Mouse (Mus musculus) heart, adult 2 months (tissue): ENCODE measurements at regions not wholly inside any gene's neighbourhood (a gene's known extent, or its start where the extent isn't known, plus 50 kb on each side); places are given as distances from the start of the nearest gene placed in this dataset.

ENCODE experiments used
- CTCF ChIP-seq: fragments of 200-600 bp; IDR thresholded peaks from 2 replicates; pipeline ENCODE4 v1.8.1; 2022; ENCODE audit warnings: antibody characterized with exemption, mild to moderate bottlenecking, moderate library complexity
- POLR2A ChIP-seq: fragments of 200-500 bp; IDR thresholded peaks from 2 replicates; pipeline ENCODE4 v1.6.1; 2011; ENCODE audit warnings: mild to moderate bottlenecking, low read depth, low read length, control low read depth; ENCODE audit not compliant: insufficient read depth

GRCm38 (mm10) chr9:93186638-93187037, 644.6 kb downstream of the Plod2 start:
- TF ChIP-seq POLR2A: no peak
- TF ChIP-seq CTCF: no peak
